Mouse (Mus musculus) midbrain, embryonic 12.5 days (tissue): ENCODE measurements around the gene Fbxo21. TPM values are rescaled to one million over a fixed set of nuclear protein-coding genes. Genes with fewer than 3 reads are reported as not detected.

Experiments
- ATAC-seq: fragments of 200-750 bp; cut with Nextera tagmentation; 2 replicates; pipeline ENCODE4 v1.8.0; 2017; ENCODE audit warnings: low read depth, moderate TSS enrichment, moderate library complexity; ENCODE audit not compliant: low FRiP score
- H3K27ac ChIP-seq: fragments of 300-500 bp; sonication (generic); replicated peaks from 2 replicates; pipeline ENCODE4 v1.5.1; 2016; ENCODE audit warnings: mild to moderate bottlenecking
- H3K27me3 ChIP-seq: fragments of 300-500 bp; sonication (generic); 2 replicates; pipeline ENCODE4 v1.6.1; 2016; ENCODE audit warnings: mild to moderate bottlenecking
- H3K36me3 ChIP-seq: fragments of 300-500 bp; sonication (generic); 2 replicates; pipeline ENCODE4 v1.6.1; 2016
- H3K4me1 ChIP-seq: fragments of 300-500 bp; sonication (generic); 2 replicates; pipeline ENCODE4 v1.6.1; 2016
- H3K4me2 ChIP-seq: fragments of 300-500 bp; sonication (generic); replicated peaks from 2 replicates; pipeline ENCODE4 v1.6.1; 2016; ENCODE audit warnings: mild to moderate bottlenecking, moderate library complexity
- H3K4me3 ChIP-seq: fragments of 300-500 bp; sonication (generic); 2 replicates; pipeline ENCODE4 v1.5.1; 2016; ENCODE audit warnings: mild to moderate bottlenecking
- H3K9ac ChIP-seq: fragments of 300-500 bp; sonication (generic); replicated peaks from 2 replicates; pipeline ENCODE4 v1.6.1; 2016; ENCODE audit warnings: mild to moderate bottlenecking, moderate library complexity
- H3K9me3 ChIP-seq: fragments of 300-500 bp; sonication (generic); 2 replicates; pipeline ENCODE4 v1.6.1; 2016; ENCODE audit warnings: mild to moderate bottlenecking
- WGBS: fragments of 180-500 bp; shearing (Covaris S2); methylation state at CpG from one replicate; pipeline ENCODE4 v1.1.7; 2016; 5-methylcytosine and 5-hydroxymethylcytosine counted together
- polyA plus RNA-seq: library from polyadenylated mRNA; unstranded; fragments of >200 nt; fragmentation: Nextera tagmentation; extraction: Ambion mirVana; gene quantifications from 2 replicates; pipeline ENCODE4 v1.2.1, GENCODE M21; 2016

Fbxo21 gene
- polyA plus RNA-seq, 1 experiment from 2014 or later, result 153 TPM

- no peak for ATAC-seq
- peaks cover 96% of the 10 kb centered on the region for H3K36me3 ChIP-seq
- H3K9ac ChIP-seq, result no peak overlapping the region
- no peak overlapping the region for H3K4me3 ChIP-seq
- WGBS, result 78% methylated on average over 8 of the region's 8 CpGs
- H3K4me2 ChIP-seq, result no peak overlapping the region
- H3K9me3 ChIP-seq, result no peaks in the 10 kb centered on the region
- no peak overlapping the region for H3K27ac ChIP-seq
- H3K4me1 ChIP-seq, result no peaks in the 10 kb centered on the region
- H3K27me3 ChIP-seq, result no peaks in the 10 kb centered on the region
Measured at GRCm38 (mm10) chr5:118004619-118005018, 28.1 kb downstream of the Fbxo21 start.

- H3K9ac ChIP-seq, result no peak overlapping the region
- no peak for ATAC-seq
- WGBS, result 91% methylated on average over 1 of the region's 1 CpGs
- peaks cover 91% of the 10 kb centered on the region for H3K36me3 ChIP-seq
- H3K4me1 ChIP-seq, result no peaks in the 10 kb centered on the region
- no peak overlapping the region for H3K4me3 ChIP-seq
- H3K4me2 ChIP-seq, result no peak overlapping the region
- no peaks in the 10 kb centered on the region for H3K27me3 ChIP-seq
- H3K27ac ChIP-seq, result no peak overlapping the region
- no peaks in the 10 kb centered on the region for H3K9me3 ChIP-seq
Measured at GRCm38 (mm10) chr5:118005728-118006127, 29.2 kb downstream of the Fbxo21 start.

DNA sequence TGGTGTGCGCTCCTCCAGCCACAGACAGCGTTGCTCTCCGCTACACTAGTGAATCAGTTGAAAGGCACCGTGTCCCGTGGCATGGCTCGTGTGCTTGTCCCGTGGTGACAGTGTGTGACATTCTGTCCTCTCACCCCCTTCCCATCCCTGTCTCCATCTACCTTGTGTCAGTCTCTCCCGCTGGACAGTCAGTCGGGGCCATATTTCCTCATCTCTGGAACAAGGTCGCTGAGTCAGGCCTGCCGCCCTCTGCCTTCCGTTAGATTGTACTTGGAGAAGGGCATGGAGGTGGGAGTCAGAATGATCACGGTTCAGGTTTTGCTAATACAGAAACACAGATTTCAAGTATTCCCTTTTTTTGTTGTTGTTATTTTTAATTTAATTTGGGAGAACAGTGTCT, 31.8 kb downstream of the Fbxo21 start:
- ATAC-seq, result no peak
- Histone ChIP-seq H3K9ac (no peak overlapping the region), H3K27me3 (no peaks in the 10 kb centered on the region), H3K9me3 (no peaks in the 10 kb centered on the region), H3K27ac (no peak overlapping the region), H3K4me2 (no peak overlapping the region), H3K4me3 (no peak overlapping the region), H3K4me1 (0 out of 2 replicates have a peak, but pooled peaks cover 6% of the 10 kb centered on the region), H3K36me3 (peaks cover 72% of the 10 kb centered on the region)
- 94% methylated on average over 13 of the region's 13 CpGs for WGBS

GRCm38 (mm10) chr5:118010872-118011271, 34.3 kb downstream of the Fbxo21 start:
- ATAC-seq, result no peak
- Histone ChIP-seq H3K4me2 (no peak overlapping the region), H3K9me3 (no peaks in the 10 kb centered on the region), H3K27me3 (no peaks in the 10 kb centered on the region), H3K4me1 (peaks cover 15% of the 10 kb centered on the region), H3K9ac (no peak overlapping the region), H3K27ac (0 out of 2 replicates have a peak overlapping the region, but pooled peaks have one; percentile 15), H3K4me3 (no peak overlapping the region), H3K36me3 (peaks cover 49% of the 10 kb centered on the region)
- WGBS, result 86% methylated on average over 7 of the region's 7 CpGs

GRCm38 (mm10) chr5:118011796-118012195, 35.3 kb downstream of the Fbxo21 start:
- no peak overlapping the region for H3K4me3 ChIP-seq
- 73% methylated on average over 7 of the region's 7 CpGs for WGBS
- H3K4me2 ChIP-seq, result no peak overlapping the region
- 0 out of 2 replicates have a peak overlapping the region, but pooled peaks have one; percentile 35 for H3K27ac ChIP-seq
- H3K4me1 ChIP-seq, result peaks cover 15% of the 10 kb centered on the region
- no peaks in the 10 kb centered on the region for H3K9me3 ChIP-seq
- H3K9ac ChIP-seq, result no peak overlapping the region
- H3K27me3 ChIP-seq, result no peaks in the 10 kb centered on the region
- peaks cover 40% of the 10 kb centered on the region for H3K36me3 ChIP-seq
- ATAC-seq, result no peak

GRCm38 (mm10) chr5:118015028-118015427, 38.5 kb downstream of the Fbxo21 start:
- Histone ChIP-seq H3K36me3 (peaks cover 11% of the 10 kb centered on the region), H3K27me3 (0 out of 2 replicates have a peak, but pooled peaks cover 3% of the 10 kb centered on the region), H3K4me3 (no peak overlapping the region), H3K27ac (no peak overlapping the region), H3K9ac (peak overlapping the region; percentile 11; the same call in 1 of the 2 replicates), H3K4me2 (no peak overlapping the region), H3K4me1 (peaks cover 15% of the 10 kb centered on the region), H3K9me3 (no peaks in the 10 kb centered on the region)
- no peak for ATAC-seq
- WGBS, result 23% methylated on average over 12 of the region's 12 CpGs

GRCm38 (mm10) chr5:118015669-118016068, 39.1 kb downstream of the Fbxo21 start:
- Histone ChIP-seq H3K36me3 (peaks cover 7% of the 10 kb centered on the region; the same call in 1 of the 2 replicates), H3K9me3 (no peaks in the 10 kb centered on the region), H3K27me3 (0 out of 2 replicates have a peak, but pooled peaks cover 3% of the 10 kb centered on the region), H3K9ac (no peak overlapping the region), H3K4me3 (no peak overlapping the region), H3K27ac (no peak overlapping the region), H3K4me2 (no peak overlapping the region), H3K4me1 (peaks cover 15% of the 10 kb centered on the region)
- no peak for ATAC-seq
- WGBS, result 85% methylated on average over 2 of the region's 2 CpGs

DNA sequence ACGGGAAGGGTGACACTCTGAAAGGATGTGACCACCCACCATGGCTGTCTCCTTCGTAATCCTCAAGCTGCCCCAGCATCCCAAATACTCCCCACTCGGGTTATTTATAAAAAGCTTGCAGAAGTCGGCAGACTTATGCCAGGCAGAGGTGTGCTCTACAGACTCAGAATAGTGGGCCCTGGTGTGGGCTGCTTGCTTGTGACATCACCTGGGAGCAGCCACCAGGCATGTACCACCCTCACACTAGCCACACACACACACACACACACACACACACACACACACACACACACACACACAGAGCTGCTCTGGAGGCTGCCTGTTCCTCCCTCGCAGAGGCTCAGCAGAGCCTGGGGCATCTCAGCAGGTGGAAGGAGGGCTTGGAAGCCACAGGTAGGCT, 41.0 kb downstream of the Fbxo21 start:
- 58% methylated on average over 5 of the region's 5 CpGs for WGBS
- H3K9ac ChIP-seq, result no peak overlapping the region
- no peak overlapping the region for H3K27ac ChIP-seq
- H3K27me3 ChIP-seq, result 0 out of 2 replicates have a peak, but pooled peaks cover 3% of the 10 kb centered on the region
- peaks cover 8% of the 10 kb centered on the region for H3K4me1 ChIP-seq
- H3K36me3 ChIP-seq, result no peaks in the 10 kb centered on the region
- H3K4me2 ChIP-seq, result no peak overlapping the region
- H3K4me3 ChIP-seq, result no peak overlapping the region
- H3K9me3 ChIP-seq, result no peaks in the 10 kb centered on the region
- no peak for ATAC-seq

- Histone ChIP-seq H3K9ac (no peak overlapping the region), H3K27ac (no peak overlapping the region), H3K4me1 (peaks cover 5% of the 10 kb centered on the region; the same call in 1 of the 2 replicates), H3K27me3 (peaks cover 6% of the 10 kb centered on the region; the same call in 1 of the 2 replicates), H3K4me3 (no peak overlapping the region), H3K9me3 (no peaks in the 10 kb centered on the region), H3K4me2 (no peak overlapping the region), H3K36me3 (no peaks in the 10 kb centered on the region)
- no peak for ATAC-seq
- 74% methylated on average over 11 of the region's 11 CpGs for WGBS
Measured at GRCm38 (mm10) chr5:118019905-118020304, 43.4 kb downstream of the Fbxo21 start.

GRCm38 (mm10) chr5:118023053-118023452, 46.5 kb downstream of the Fbxo21 start:
- Histone ChIP-seq H3K9me3 (no peaks in the 10 kb centered on the region), H3K27me3 (peaks cover 33% of the 10 kb centered on the region)

DNA sequence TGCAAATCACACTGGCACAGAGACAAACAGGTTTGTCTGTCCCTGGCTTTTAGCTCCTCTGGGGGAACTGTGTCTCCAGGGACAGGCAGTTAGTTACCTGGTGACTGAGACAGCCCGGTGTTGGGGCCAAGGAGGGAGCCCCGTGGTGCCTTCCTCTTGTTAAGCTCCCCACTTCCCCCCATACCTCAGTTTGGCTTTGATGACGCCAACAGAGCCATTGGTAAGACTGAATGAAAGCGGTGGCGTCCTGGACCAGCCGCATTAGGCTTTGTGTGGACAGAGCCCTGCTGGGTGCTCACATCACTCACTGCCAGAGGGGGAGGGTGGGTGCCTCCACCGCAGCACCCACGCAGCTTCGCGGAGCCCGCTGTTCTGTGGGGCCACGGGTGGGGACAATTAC, 49.4 kb downstream of the Fbxo21 start:
- Histone ChIP-seq H3K27me3 (peaks cover 61% of the 10 kb centered on the region), H3K36me3 (no peaks in the 10 kb centered on the region), H3K4me2 (no peak overlapping the region; the same call in 1 of the 2 replicates), H3K4me3 (no peak overlapping the region), H3K9ac (no peak overlapping the region), H3K27ac (no peak overlapping the region), H3K4me1 (peaks cover 43% of the 10 kb centered on the region), H3K9me3 (no peaks in the 10 kb centered on the region)
- ATAC-seq, result no peak
- WGBS, result 3% methylated on average over 12 of the region's 12 CpGs

More at GRCm38 (mm10) chr5:118023053-118023452, 46.5 kb downstream of the Fbxo21 start:
- H3K4me1 ChIP-seq, result peaks cover 25% of the 10 kb centered on the region
- H3K27ac ChIP-seq, result no peak overlapping the region
- no peak overlapping the region for H3K4me3 ChIP-seq
- no peak for ATAC-seq
- H3K36me3 ChIP-seq, result no peaks in the 10 kb centered on the region
- H3K4me2 ChIP-seq, result no peak overlapping the region
- H3K9ac ChIP-seq, result no peak overlapping the region
- 84% methylated on average over 3 of the region's 3 CpGs for WGBS

DNA sequence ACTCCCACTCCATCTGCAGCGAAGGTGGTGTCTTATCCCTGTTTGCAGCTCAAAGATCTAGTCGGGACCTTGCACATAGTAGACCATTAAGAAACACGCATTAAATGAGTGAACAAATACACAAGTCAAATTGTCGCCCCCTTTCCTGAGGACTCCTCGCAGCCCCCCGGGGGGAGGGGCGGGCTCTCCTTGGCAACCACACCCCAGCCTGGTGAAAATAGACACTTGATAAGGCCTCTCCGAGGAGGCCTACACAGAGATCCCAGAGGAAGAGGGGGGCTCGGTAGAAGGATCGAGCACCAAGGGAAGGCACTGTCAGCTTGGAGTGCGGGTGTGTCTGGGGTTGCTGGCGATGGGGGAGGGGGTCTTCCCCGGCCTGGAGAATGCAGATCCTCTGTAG, 49.8 kb downstream of the Fbxo21 start:
- no peaks in the 10 kb centered on the region for H3K9me3 ChIP-seq
- ATAC-seq, result no peak
- peaks cover 66% of the 10 kb centered on the region for H3K27me3 ChIP-seq
- no peak overlapping the region for H3K9ac ChIP-seq
- peak overlapping the region; percentile 87 for H3K4me2 ChIP-seq
- no peak overlapping the region for H3K27ac ChIP-seq
- peaks cover 47% of the 10 kb centered on the region for H3K4me1 ChIP-seq
- no peaks in the 10 kb centered on the region for H3K36me3 ChIP-seq
- 4% methylated on average over 13 of the region's 13 CpGs for WGBS
- H3K4me3 ChIP-seq, result no peak overlapping the region
